In genomic region chr5:41843419-41844146, GRCm38 (mm10) we compare ENCODE assay signal across 8 mouse cellular contexts. TPM values are rescaled to one million over a fixed set of nuclear protein-coding genes. Genes with fewer than 3 reads are reported as not detected.
A peak's percentile ranks its signal among the peaks of the same experiment; 100 is the strongest.
DNase-seq lines count a peak whose midpoint lies in the region; ATAC-seq and TF ChIP-seq lines count a peak whose summit lies in the region.

No protein-coding gene starts in this region.

- H3K27ac ChIP-seq in heart, embryonic 14.5 days (replicated peaks in 1 of 2; ENCODE audit: control insufficient read depth in 1 of 2, insufficient read depth in 1 of 2, low read depth in 2 of 2, low read length in 2 of 2) = peak overlapping the region; percentile 14 to 78; a peak in 3 of 4 replicates
- H3K27ac ChIP-seq in CH12.LX (ENCODE audit: insufficient read depth, low read depth) = peak overlapping the region; percentile 42
- peak overlapping the region; percentile 71 for H3K27ac ChIP-seq in hindbrain, embryonic 15.5 days (replicated peaks)
- H3K27ac ChIP-seq in midbrain, embryonic 15.5 days = peak overlapping the region; percentile 71

- no peak for TF ChIP-seq RAD21 in CH12.LX (IDR thresholded peaks at IDR 0.05; ENCODE audit: low read depth, low read length)

- ATAC-seq in heart, embryonic 14.5 days (ENCODE audit: insufficient number of reproducible peaks, insufficient read depth, low FRiP score, low read depth) = no peak
- peak; percentile 79 for ATAC-seq in hindbrain, embryonic 15.5 days (ENCODE audit: low FRiP score, low read depth)
- peak; percentile 19 for ATAC-seq in midbrain, embryonic 15.5 days (replicated peaks)

- H3K4me2 ChIP-seq in heart, embryonic 14.5 days (ENCODE audit: low read length) = peak overlapping the region; percentile 86
- peak overlapping the region; percentile 99 for H3K4me2 ChIP-seq in CH12.LX (ENCODE audit: insufficient read depth, low read depth, poor library complexity, severe bottlenecking)
- H3K4me2 ChIP-seq in hindbrain, embryonic 15.5 days = peak overlapping the region; percentile 87
- peak overlapping the region; percentile 68 for H3K4me2 ChIP-seq in midbrain, embryonic 15.5 days

- TF ChIP-seq EP300 in CH12.LX (IDR thresholded peaks at IDR 0.05; ENCODE audit: low read length) = no peak

- in situ Hi-C loops in CH12.LX (cut with MboI; ENCODE audit: low pct_ligation_motif_present, low pct_unique_long_range_greater_than_20kb, low sequenced_read_pairs) = no loop called here

- peaks cover 9 to 19% of the 10 kb centered on the region in 2 experiments for H3K4me1 ChIP-seq in heart, embryonic 14.5 days (ENCODE audit: control insufficient read depth in 2 of 2, insufficient read depth in 2 of 2, low read length in 2 of 2)
- peaks cover 10 to 23% of the 10 kb centered on the region in 2 experiments for H3K4me1 ChIP-seq in CH12.LX (ENCODE audit: control insufficient read depth in 1 of 2, insufficient read depth in 2 of 2)
- peaks cover 21% of the 10 kb centered on the region for H3K4me1 ChIP-seq in hindbrain, embryonic 15.5 days (replicated peaks)
- H3K4me1 ChIP-seq in midbrain, embryonic 15.5 days = peaks cover 22% of the 10 kb centered on the region

- no peak for TF ChIP-seq POLR2A in CH12.LX (IDR thresholded peaks at IDR 0.05; ENCODE audit: low read depth, low read length)

- no peaks in the 10 kb centered on the region for H3K27me3 ChIP-seq in heart, embryonic 14.5 days (ENCODE audit: control insufficient read depth, insufficient read depth, low read length)
- no peaks in the 10 kb centered on the region for H3K27me3 ChIP-seq in CH12.LX (replicated peaks)
- H3K27me3 ChIP-seq in hindbrain, embryonic 15.5 days = no peaks in the 10 kb centered on the region
- no peaks in the 10 kb centered on the region for H3K27me3 ChIP-seq in midbrain, embryonic 15.5 days (replicated peaks)

- peak overlapping the region; percentile 98 for H3K9ac ChIP-seq in heart, embryonic 14.5 days (ENCODE audit: low read length)
- peak overlapping the region; percentile 98 for H3K9ac ChIP-seq in CH12.LX (ENCODE audit: insufficient read depth, low read depth)
- H3K9ac ChIP-seq in hindbrain, embryonic 15.5 days = peak overlapping the region; percentile 92
- peak overlapping the region; percentile 93 for H3K9ac ChIP-seq in midbrain, embryonic 15.5 days

- dilution Hi-C loops in CH12.LX (cut with MboI; ENCODE audit: extremely low pct_ligation_motif_present, extremely low pct_unique_long_range_greater_than_20kb, low sequenced_read_pairs) = no loop called here

- H3K79me2 ChIP-seq in CH12.LX (replicated peaks; ENCODE audit: control insufficient read depth, extremely low read depth, insufficient read depth, poor library complexity, severe bottlenecking) = peaks cover 25% of the 10 kb centered on the region

- no peaks in the 10 kb centered on the region for H3K36me3 ChIP-seq in heart, embryonic 14.5 days (ENCODE audit: control insufficient read depth, insufficient read depth, low read length)
- H3K36me3 ChIP-seq in CH12.LX (replicated peaks in 1 of 2; ENCODE audit: control insufficient read depth in 1 of 2, insufficient read depth in 1 of 2, low read length in 1 of 2) = peaks cover 3 to 24% of the 10 kb centered on the region in 2 experiments
- H3K36me3 ChIP-seq in hindbrain, embryonic 15.5 days = no peaks in the 10 kb centered on the region
- no peaks in the 10 kb centered on the region for H3K36me3 ChIP-seq in midbrain, embryonic 15.5 days (replicated peaks)

- H3K9me3 ChIP-seq in heart, embryonic 14.5 days (ENCODE audit: control insufficient read depth, low read length) = no peaks in the 10 kb centered on the region
- H3K9me3 ChIP-seq in CH12.LX (replicated peaks; ENCODE audit: low read length) = no peaks in the 10 kb centered on the region
- H3K9me3 ChIP-seq in hindbrain, embryonic 15.5 days = no peaks in the 10 kb centered on the region
- no peaks in the 10 kb centered on the region for H3K9me3 ChIP-seq in midbrain, embryonic 15.5 days

- DNase-seq in heart, adult 11 months = no peak
- DNase-seq in CH12.LX (ENCODE audit: extremely low read depth) = no peak
- DNase-seq in c-Kit-positive CD71-positive TER-119-positive erythroid progenitor cells, embryonic 14.5 days (ENCODE audit: low spot score) = peak; percentile 31
- no peak for DNase-seq in natural killer cell, adult 2 months (ENCODE audit: low spot score in 2 of 2)
- no peak for DNase-seq in right cerebral cortex, postnatal 25 days

- TF ChIP-seq CTCF in CH12.LX (conservative IDR thresholded peaks at IDR 0.05 in 1 of 2, IDR thresholded peaks at IDR 0.05 in 1 of 2; ENCODE audit: low read depth in 2 of 2, low read length in 2 of 2) = no peak

- peak overlapping the region; percentile 92 to 100 for H3K4me3 ChIP-seq in heart, embryonic 14.5 days (ENCODE audit: control insufficient read depth in 1 of 2, insufficient read depth in 1 of 2, low read depth in 1 of 2, low read length in 2 of 2)
- H3K4me3 ChIP-seq in CH12.LX (replicated peaks in 1 of 3; ENCODE audit: low read depth in 2 of 3, low read length in 2 of 3, poor library complexity in 1 of 3) = peak overlapping the region; percentile 95 to 100 (median 97)
- peak overlapping the region; percentile 100 for H3K4me3 ChIP-seq in hindbrain, embryonic 15.5 days
- H3K4me3 ChIP-seq in midbrain, embryonic 15.5 days = peak overlapping the region; percentile 99

- WGBS in heart, embryonic 14.5 days = 1% methylated on average over 46 of the region's 46 CpGs
- 1% methylated on average over 46 of the region's 46 CpGs for WGBS in hindbrain, embryonic 15.5 days
- WGBS in midbrain, embryonic 15.5 days = 1% methylated on average over 46 of the region's 46 CpGs

TF ChIP-seq in CH12.LX, 34 proteins besides CTCF, POLR2A, EP300 and RAD21:
- no peak for TF ChIP-seq SMC3 (IDR thresholded peaks at IDR 0.05; ENCODE audit: low read depth, low read length)
- no peak for TF ChIP-seq ZKSCAN1 (IDR thresholded peaks at IDR 0.05; ENCODE audit: borderline replicate concordance, low read depth, low read length)
- no peak for TF ChIP-seq JUN (IDR thresholded peaks at IDR 0.05; ENCODE audit: insufficient read depth, low read depth, low read length)
- TF ChIP-seq ZC3H11A (IDR thresholded peaks at IDR 0.05; ENCODE audit: low read depth, low read length) = no peak
- no peak for TF ChIP-seq PAX5 (IDR thresholded peaks at IDR 0.05; ENCODE audit: low read length)
- TF ChIP-seq E2F4 (IDR thresholded peaks at IDR 0.05; ENCODE audit: insufficient replicate concordance, low read depth, low read length) = no peak
- no peak for TF ChIP-seq TCF12 (IDR thresholded peaks at IDR 0.05; ENCODE audit: low read depth, low read length)
- TF ChIP-seq JUND (conservative IDR thresholded peaks at IDR 0.05; ENCODE audit: low read depth, low read length) = no peak

RNA-seq across cellular contexts. Expression of gene Bod1l, which starts 0.5 kb away (rescaled TPM):
- 15.4 and 16.7 TPM in 2 replicates for polyA plus RNA-seq in heart, embryonic 14.5 days (2014; fragmentation: Nextera tagmentation; extraction: Ambion mirVana)
- 14.5 and 15.4 TPM in 2 replicates for total RNA-seq in CH12.LX (2012; rRNA removed)
- 8.5 and 8.9 TPM in 2 replicates for total RNA-seq in CH12.LX (2014; rRNA removed)
- polyA plus RNA-seq in CH12.LX (2012; ENCODE audit: insufficient read length, low read depth) = 15.7 and 16.5 TPM in 2 replicates
- 26.6 and 27.6 TPM in 2 replicates for polyA plus RNA-seq in hindbrain, embryonic 15.5 days (2015; fragmentation: Nextera tagmentation; extraction: Ambion mirVana)
- polyA plus RNA-seq in midbrain, embryonic 15.5 days (2015; fragmentation: Nextera tagmentation; extraction: Ambion mirVana) = 26.2 and 29.6 TPM in 2 replicates
